29 mouse cellular contexts compared by ENCODE assay signal in the genomic region with DNA sequence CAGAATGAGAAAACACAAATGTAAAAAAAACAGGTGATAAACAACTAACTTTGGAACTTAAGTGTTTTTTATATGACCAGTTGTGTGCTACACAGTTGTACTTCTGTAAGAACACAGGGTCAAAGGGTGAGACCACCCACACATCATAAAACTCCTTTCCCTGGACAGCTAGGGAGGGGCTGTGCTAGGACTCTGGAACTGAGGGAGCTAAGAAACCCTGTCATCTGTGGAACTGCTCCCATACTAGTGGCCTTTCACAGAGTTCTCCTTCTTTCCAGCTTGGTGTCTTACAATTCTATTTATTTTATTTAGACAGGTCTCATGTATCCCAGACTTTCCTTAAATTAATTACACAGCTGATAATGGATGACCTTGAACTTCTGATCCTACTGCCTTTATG.
DNase-seq lines count a peak whose midpoint lies in the region; ATAC-seq and TF ChIP-seq lines count a peak whose summit lies in the region.
"Had no signal": no experiment of that assay in that cellular context is flagged by ENCODE, and none has a peak within 500 bp of the region (broad histone marks: within the 10 kb centered on the region; RNA-seq: fewer than 3 reads in every experiment).

No protein-coding gene starts in this region.

- H3K4me1 ChIP-seq in kidney, embryonic 16.5 days (ENCODE audit: insufficient read depth, low read length) = peaks cover 29% of the 10 kb centered on the region
- H3K4me1 ChIP-seq in lung, embryonic 14.5 days (ENCODE audit: insufficient read depth) = peaks cover 15% of the 10 kb centered on the region; the same call in 1 of the 2 replicates

- no peaks in the 10 kb centered on the region for H3K36me3 ChIP-seq in kidney, embryonic 16.5 days (ENCODE audit: insufficient read depth, low read length)
- no peaks in the 10 kb centered on the region for H3K36me3 ChIP-seq in lung, embryonic 14.5 days (ENCODE audit: insufficient read depth)
- H3K36me3 ChIP-seq: embryonic facial prominence, embryonic 13.5 days; embryonic facial prominence, embryonic 15.5 days; forebrain, embryonic 10.5 days; forebrain, embryonic 12.5 days; G1E had no signal

- peak; percentile 33; the same call in 1 of the 2 replicates for ATAC-seq in kidney, embryonic 16.5 days (ENCODE audit: low FRiP score, low TSS enrichment)
- ATAC-seq in lung, embryonic 14.5 days (ENCODE audit: insufficient read depth) = no peak
- ATAC-seq: activated CD4-positive, CD25-positive, alpha-beta regulatory T cell, adult 4 months; CD4-positive, CD25-positive, alpha-beta regulatory T cell, adult 4 months; forebrain, embryonic 14.5 days; forebrain, embryonic 16.5 days; Patski had no signal

- no peak overlapping the region for H3K4me3 ChIP-seq in kidney, embryonic 16.5 days (ENCODE audit: low read length)
- H3K4me3 ChIP-seq in lung, embryonic 14.5 days (ENCODE audit: low read depth, low read length) = no peak overlapping the region
- H3K4me3 ChIP-seq: embryonic facial prominence, embryonic 13.5 days; embryonic facial prominence, embryonic 15.5 days; erythroblast, embryonic 14.5 days; forebrain, embryonic 10.5 days; forebrain, embryonic 12.5 days had no signal

- DNase-seq in embryo, embryonic 11 days = peak; percentile 28
- no peak for DNase-seq in embryo, embryonic 10.5 days (ENCODE audit: low spot score)
- no peak for DNase-seq in kidney, postnatal 10 days
- DNase-seq in lung, embryonic 14.5 days = peak; percentile 25
- no peak for DNase-seq in lung, postnatal 25 days (ENCODE audit: low spot score)
- DNase-seq in testis, postnatal 10 days (ENCODE audit: low spot score) = peak; percentile 46
- DNase-seq in adrenal gland, postnatal 10 days = no peak
- DNase-seq: adrenal gland, adult 8-10 months; adrenal gland, postnatal 25 days; B cell, adult 2 months; cerebellum, adult 11 months; cerebellum, adult 18-20 months; cerebellum, adult 8-10 months; cerebellum, adult 9-11 months; cerebellum, postnatal 14 days; cerebellum, postnatal 36 days had no signal

- no peak overlapping the region for H3K9ac ChIP-seq in kidney, embryonic 16.5 days (replicated peaks; ENCODE audit: low read length)
- no peak overlapping the region for H3K9ac ChIP-seq in lung, embryonic 14.5 days
- H3K9ac ChIP-seq: embryonic facial prominence, embryonic 13.5 days; embryonic facial prominence, embryonic 15.5 days; forebrain, embryonic 12.5 days had no signal

- no peak for TF ChIP-seq CTCF in lung, embryonic 14.5 days (IDR thresholded peaks at IDR 0.05; ENCODE audit: low read depth)

- H3K9me3 ChIP-seq in kidney, embryonic 16.5 days (ENCODE audit: low read length) = no peaks in the 10 kb centered on the region
- H3K9me3 ChIP-seq in lung, embryonic 14.5 days (ENCODE audit: low read depth, low read length) = no peaks in the 10 kb centered on the region
- H3K9me3 ChIP-seq: embryonic facial prominence, embryonic 13.5 days; embryonic facial prominence, embryonic 15.5 days; forebrain, embryonic 10.5 days; forebrain, embryonic 12.5 days had no signal

- no peak overlapping the region for H3K4me2 ChIP-seq in kidney, embryonic 16.5 days (replicated peaks; ENCODE audit: low read depth, low read length)
- no peak overlapping the region for H3K4me2 ChIP-seq in lung, embryonic 14.5 days
- H3K4me2 ChIP-seq: embryonic facial prominence, embryonic 13.5 days; embryonic facial prominence, embryonic 15.5 days; forebrain, embryonic 12.5 days had no signal

- H3K27ac ChIP-seq in kidney, embryonic 16.5 days (ENCODE audit: low read length) = no peak overlapping the region
- H3K27ac ChIP-seq in lung, embryonic 14.5 days (ENCODE audit: low read depth) = no peak overlapping the region
- H3K27ac ChIP-seq: embryonic facial prominence, embryonic 13.5 days; embryonic facial prominence, embryonic 15.5 days; forebrain, embryonic 10.5 days; forebrain, embryonic 12.5 days had no signal

- no peaks in the 10 kb centered on the region for H3K27me3 ChIP-seq in kidney, embryonic 16.5 days (ENCODE audit: insufficient read depth, low read length)
- H3K27me3 ChIP-seq in lung, embryonic 14.5 days (ENCODE audit: insufficient read depth, low read length) = no peaks in the 10 kb centered on the region
- H3K27me3 ChIP-seq: CH12.LX; embryonic facial prominence, embryonic 15.5 days; Patski had no signal

Comparison
In these comparisons a context has a peak if more than half of its experiments do, and no peak if none do; other contexts are left out.
1. DNase-seq: peak in embryo, embryonic 11 days (single experiment), lung, embryonic 14.5 days (single experiment) and testis, postnatal 10 days (single experiment); none in embryo, embryonic 10.5 days (single experiment), kidney, postnatal 10 days (single experiment), lung, postnatal 25 days (single experiment) and adrenal gland, postnatal 10 days (single experiment).